Mouse (Mus musculus) hindbrain, embryonic 12.5 days (tissue): ENCODE results near the gene Lrrc26. TPM values are rescaled to one million over a fixed set of nuclear protein-coding genes. Genes with fewer than 3 reads are reported as not detected.
A peak's percentile ranks its signal among the peaks of the same experiment; 100 is the strongest.

Source experiments
- ATAC-seq: fragments of 200-750 bp; cut with Nextera tagmentation; 2 replicates; pipeline ENCODE4 v1.8.0; 2017; ENCODE audit warnings: moderate TSS enrichment; ENCODE audit not compliant: low FRiP score
- H3K27ac ChIP-seq: fragments of 300-500 bp; sonication (generic); 2 replicates; pipeline ENCODE4 v1.5.1; 2016; ENCODE audit warnings: mild to moderate bottlenecking
- H3K27me3 ChIP-seq: fragments of 300-500 bp; sonication (generic); 2 replicates; pipeline ENCODE4 v1.6.1; 2016; ENCODE audit warnings: mild to moderate bottlenecking
- H3K36me3 ChIP-seq: fragments of 300-500 bp; sonication (generic); 2 replicates; pipeline ENCODE4 v1.6.1; 2016; ENCODE audit warnings: mild to moderate bottlenecking
- H3K4me1 ChIP-seq: fragments of 300-500 bp; sonication (generic); 2 replicates; pipeline ENCODE4 v1.6.1; 2016
- H3K4me2 ChIP-seq: fragments of 300-500 bp; sonication (generic); replicated peaks from 2 replicates; pipeline ENCODE4 v1.6.1; 2016; ENCODE audit warnings: mild to moderate bottlenecking
- H3K4me3 ChIP-seq: fragments of 300-500 bp; sonication (generic); 2 replicates; pipeline ENCODE4 v1.5.1; 2016; ENCODE audit warnings: mild to moderate bottlenecking
- H3K9ac ChIP-seq: fragments of 300-500 bp; sonication (generic); 2 replicates; pipeline ENCODE4 v1.6.1; 2016; ENCODE audit warnings: mild to moderate bottlenecking, moderate library complexity
- H3K9me3 ChIP-seq: fragments of 300-500 bp; sonication (generic); replicated peaks from 2 replicates; pipeline ENCODE4 v1.6.1; 2016; ENCODE audit warnings: mild to moderate bottlenecking
- WGBS: fragments of 180-500 bp; shearing (Covaris S2); methylation state at CpG from one replicate; pipeline ENCODE4 v1.1.7; 2016; 5-methylcytosine and 5-hydroxymethylcytosine counted together
- polyA plus RNA-seq: library from polyadenylated mRNA; unstranded; fragments of >200 nt; fragmentation: Nextera tagmentation; extraction: Ambion mirVana; gene quantifications from 2 replicates; pipeline ENCODE4 v1.2.1, GENCODE M21; 2016

Gene Lrrc26
- polyA plus RNA-seq, 1 experiment from 2014 or later = not detected

DNA sequence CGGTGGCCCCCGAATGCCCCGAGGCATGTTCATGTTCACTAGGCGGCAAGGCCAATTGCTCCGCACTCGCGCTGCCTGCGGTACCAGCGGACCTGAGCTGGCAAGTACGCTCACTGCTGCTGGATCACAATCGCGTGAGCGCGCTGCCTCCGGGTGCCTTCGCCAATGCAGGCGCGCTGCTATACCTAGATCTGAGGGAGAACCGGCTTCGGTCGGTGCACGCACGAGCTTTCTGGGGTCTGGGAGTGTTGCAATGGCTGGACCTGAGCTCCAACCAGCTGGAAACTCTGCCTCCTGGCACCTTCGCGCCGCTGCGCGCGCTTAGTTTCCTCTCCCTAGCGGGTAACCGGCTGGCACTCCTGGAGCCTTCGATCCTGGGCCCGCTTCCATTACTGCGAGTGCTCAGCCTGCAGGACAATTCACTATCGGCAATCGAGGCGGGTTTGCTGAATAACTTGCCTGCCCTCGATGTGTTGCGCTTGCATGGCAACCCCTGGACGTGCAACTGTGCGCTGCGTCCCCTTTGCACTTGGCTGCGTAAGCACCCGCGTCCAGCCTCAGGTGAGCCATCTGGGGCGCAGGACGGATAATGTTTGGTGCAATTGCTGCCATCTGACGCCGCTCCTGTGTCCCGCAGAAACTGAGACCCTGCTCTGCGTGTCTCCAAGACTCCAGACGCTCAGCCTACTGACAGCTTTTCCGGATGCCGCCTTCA, 543 bp downstream of the Lrrc26 start:
- peak overlapping the region; percentile 8; the same call in 1 of the 2 replicates for H3K9ac ChIP-seq
- no peak overlapping the region for H3K27ac ChIP-seq
- H3K4me1 ChIP-seq = peaks cover 16% of the 10 kb centered on the region
- peak overlapping the region; percentile 17 for H3K4me3 ChIP-seq
- no peak for ATAC-seq
- no peaks in the 10 kb centered on the region for H3K9me3 ChIP-seq
- H3K36me3 ChIP-seq = peaks cover 12% of the 10 kb centered on the region
- 2% methylated on average over 54 of the region's 54 CpGs for WGBS
- H3K4me2 ChIP-seq = peak overlapping the region; percentile 40
- H3K27me3 ChIP-seq = peaks cover 84% of the 10 kb centered on the region

DNA sequence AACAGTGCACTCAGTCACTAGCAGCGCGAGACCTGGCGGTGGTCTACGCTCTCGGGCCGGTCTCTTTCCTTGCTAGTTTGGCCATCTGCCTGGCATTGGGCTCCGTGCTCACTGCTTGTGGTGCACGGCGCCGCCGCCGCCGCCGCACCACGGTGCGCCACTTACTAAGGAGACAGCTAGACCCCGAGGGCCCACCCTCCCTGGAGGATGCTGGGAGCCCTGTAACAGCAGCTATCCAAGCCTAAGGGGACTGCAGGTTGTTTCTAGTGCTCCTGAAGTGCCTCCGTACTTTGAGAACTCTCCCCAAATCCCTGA, 1.1 kb downstream of the Lrrc26 start:
- H3K9me3 ChIP-seq = no peaks in the 10 kb centered on the region
- under 1% methylated on average over 18 of the region's 18 CpGs for whole genome bisulfite sequencing
- peaks cover 89% of the 10 kb centered on the region for H3K27me3 ChIP-seq
- no peak for ATAC-seq
- peak overlapping the region; percentile 40; the same call in 1 of the 2 replicates for H3K4me2 ChIP-seq
- H3K4me3 ChIP-seq = no peak overlapping the region; the same call in 1 of the 2 replicates
- no peak overlapping the region for H3K27ac ChIP-seq
- peaks cover 16% of the 10 kb centered on the region for H3K4me1 ChIP-seq
- H3K36me3 ChIP-seq = peaks cover 7% of the 10 kb centered on the region
- 0 out of 2 replicates have a peak overlapping the region, but pooled peaks have one; percentile 8 for H3K9ac ChIP-seq

DNA sequence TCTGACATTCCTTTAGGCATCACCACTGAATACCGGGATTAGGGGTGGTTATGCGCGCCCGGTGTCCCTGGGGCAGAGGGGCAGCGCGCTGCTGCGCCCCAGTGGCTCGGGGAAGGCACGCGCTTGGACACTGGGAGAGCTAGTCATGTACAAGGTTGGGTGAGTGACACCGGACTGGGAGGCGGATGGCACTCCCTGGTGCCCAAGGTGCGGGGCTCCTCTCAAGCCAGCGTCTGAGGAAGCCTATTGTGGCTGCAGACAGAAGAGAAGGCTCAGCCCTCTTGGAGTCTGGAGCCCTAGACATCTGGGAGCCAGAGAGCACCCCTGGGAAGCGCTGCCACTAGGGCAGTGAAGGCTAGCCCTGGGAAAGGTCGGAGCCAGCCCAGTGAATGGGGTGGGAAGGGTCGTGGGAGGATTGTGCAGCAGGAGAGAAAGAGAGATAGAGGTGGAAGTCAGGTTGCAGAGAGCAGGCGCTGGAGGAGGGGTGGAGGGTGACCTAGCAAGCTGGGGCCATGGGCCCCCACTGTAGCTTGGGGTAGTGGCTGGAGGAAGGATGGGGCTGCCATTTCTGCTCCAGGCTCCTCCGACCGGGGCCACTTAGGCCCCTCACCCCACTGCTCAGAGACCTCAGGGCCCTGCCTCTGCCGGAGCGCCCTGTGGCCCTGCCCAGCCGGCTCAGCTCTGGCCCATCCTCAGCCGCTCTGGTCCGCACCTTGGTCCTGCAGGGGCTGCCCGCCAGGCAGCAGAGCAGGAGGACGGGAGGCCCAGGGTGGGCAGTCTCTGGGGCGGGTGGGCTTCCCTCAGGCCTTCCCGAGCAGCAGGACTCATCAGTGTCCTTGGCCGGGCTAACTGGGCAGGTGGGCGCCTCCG, 1.7 kb downstream of the Lrrc26 start:
- Histone ChIP-seq H3K4me2 (peak overlapping the region; percentile 47), H3K4me1 (peaks cover 16% of the 10 kb centered on the region), H3K27ac (no peak overlapping the region), H3K9me3 (no peaks in the 10 kb centered on the region), H3K4me3 (peak overlapping the region; percentile 31; the same call in 1 of the 2 replicates), H3K27me3 (peaks cover 94% of the 10 kb centered on the region), H3K36me3 (peaks cover under 1% of the 10 kb centered on the region), H3K9ac (no peak overlapping the region)
- WGBS = 8% methylated on average over 31 of the region's 32 CpGs
- ATAC-seq = 0 out of 2 replicates have a peak, but pooled peaks have one; percentile 12

DNA sequence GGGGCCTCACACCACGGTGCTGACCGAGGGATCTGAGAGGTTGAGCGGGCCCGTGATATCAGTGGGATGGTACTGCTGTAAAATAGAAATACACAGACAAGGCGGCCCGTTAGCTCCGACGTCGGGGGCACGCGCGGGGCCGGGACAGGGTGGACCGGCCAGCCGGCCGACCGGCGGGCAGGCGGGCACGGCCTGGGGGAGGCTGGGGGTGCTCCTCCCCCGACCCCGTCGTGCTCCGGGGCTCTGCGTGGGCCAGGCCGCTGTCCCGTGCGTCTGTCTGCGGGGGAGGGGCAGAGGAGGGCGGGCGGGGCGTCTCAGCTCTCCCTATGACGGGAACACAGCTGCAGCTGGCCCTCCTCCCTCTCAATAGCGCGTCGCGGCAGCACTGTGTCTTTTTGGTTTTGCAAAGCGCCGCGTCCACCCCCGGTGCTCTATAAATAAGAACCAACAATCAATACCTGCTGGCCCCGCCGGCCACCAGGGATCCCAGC, 2.4 kb downstream of the Lrrc26 start:
- Histone ChIP-seq H3K9me3 (no peaks in the 10 kb centered on the region), H3K27me3 (peaks cover 99% of the 10 kb centered on the region), H3K27ac (no peak overlapping the region), H3K36me3 (no peaks in the 10 kb centered on the region), H3K4me2 (peak overlapping the region; percentile 47), H3K4me3 (peak overlapping the region; percentile 31), H3K4me1 (peaks cover 16% of the 10 kb centered on the region), H3K9ac (peak overlapping the region; percentile 54)
- ATAC-seq = peak; percentile 49
- 8% methylated on average over 35 of the region's 43 CpGs for WGBS

DNA sequence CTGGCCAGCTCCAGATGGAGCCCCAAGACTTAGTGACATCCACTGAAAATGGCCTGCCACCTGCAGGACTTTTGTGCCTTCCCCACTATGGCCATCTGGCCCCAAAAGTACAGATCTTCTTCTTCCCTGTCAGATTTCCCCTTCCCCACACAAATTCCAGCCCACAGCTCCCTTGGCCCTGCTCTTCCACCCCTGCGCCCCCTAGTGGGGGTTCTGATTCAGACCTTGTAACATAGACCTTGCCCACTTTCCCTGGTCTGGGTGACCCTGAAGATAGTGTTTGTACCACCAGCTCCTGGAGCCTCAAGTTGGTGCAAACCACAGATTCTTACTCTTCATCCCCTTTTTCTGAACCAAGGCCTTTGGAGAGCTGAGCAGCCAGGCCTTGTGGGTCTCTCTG, 3.1 kb downstream of the Lrrc26 start:
- Histone ChIP-seq H3K27ac (no peak overlapping the region), H3K4me3 (no peak overlapping the region), H3K9ac (no peak overlapping the region), H3K4me2 (no peak overlapping the region), H3K36me3 (no peaks in the 10 kb centered on the region), H3K9me3 (no peaks in the 10 kb centered on the region), H3K4me1 (peaks cover 16% of the 10 kb centered on the region), H3K27me3 (peaks cover 98% of the 10 kb centered on the region)
- no peak for ATAC-seq
- WGBS = 0% methylated on average over 1 of the region's 1 CpGs

DNA sequence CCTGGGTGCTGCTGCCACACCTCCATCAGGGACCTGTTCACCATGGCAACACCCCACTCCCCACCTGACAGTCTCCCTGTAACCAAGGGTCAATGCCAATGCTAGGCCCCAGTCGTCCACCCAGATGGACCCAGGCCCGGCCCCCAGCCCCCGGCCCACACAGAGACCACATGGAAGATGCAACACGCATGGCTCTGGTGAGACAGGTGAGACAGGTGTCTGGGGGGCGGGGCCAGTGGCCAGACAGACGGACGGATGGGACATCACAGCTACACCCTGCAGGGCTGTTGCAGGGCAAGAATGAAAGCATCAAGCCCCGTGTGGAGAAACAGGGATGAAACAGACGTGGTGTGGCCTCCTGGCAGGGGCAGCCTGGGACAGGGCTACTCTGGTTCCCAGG, 4.0 kb downstream of the Lrrc26 start:
- Histone ChIP-seq H3K27me3 (peaks cover 93% of the 10 kb centered on the region), H3K4me3 (no peak overlapping the region), H3K9me3 (no peaks in the 10 kb centered on the region), H3K9ac (no peak overlapping the region), H3K4me1 (peaks cover 16% of the 10 kb centered on the region), H3K4me2 (no peak overlapping the region), H3K27ac (no peak overlapping the region), H3K36me3 (no peaks in the 10 kb centered on the region)
- WGBS = 80% methylated on average over 9 of the region's 9 CpGs
- ATAC-seq = no peak

DNA sequence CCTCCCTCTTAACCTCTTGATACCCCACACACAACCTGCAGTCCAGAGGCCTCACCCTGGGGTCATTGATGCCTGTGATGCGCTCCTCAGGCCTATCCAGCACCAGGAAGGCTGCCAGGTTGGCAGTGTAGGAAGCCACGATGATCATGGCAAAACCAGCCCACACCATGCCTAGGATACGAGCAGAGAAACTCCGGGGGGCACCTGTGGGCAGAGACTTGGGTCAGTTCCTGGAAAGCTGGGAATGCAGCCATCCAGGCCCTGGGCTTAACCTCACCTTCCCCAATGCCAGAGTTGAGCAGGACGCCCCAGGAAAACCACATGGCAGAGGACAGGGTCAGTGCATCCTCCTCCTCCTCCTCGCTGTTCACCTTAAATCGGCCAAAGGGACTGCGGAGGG, 7.4 kb downstream of the Lrrc26 start:
- Histone ChIP-seq H3K4me3 (no peak overlapping the region), H3K27ac (no peak overlapping the region), H3K36me3 (no peaks in the 10 kb centered on the region), H3K9me3 (no peaks in the 10 kb centered on the region), H3K4me2 (no peak overlapping the region), H3K4me1 (peaks cover 6% of the 10 kb centered on the region), H3K27me3 (peaks cover 62% of the 10 kb centered on the region), H3K9ac (no peak overlapping the region)
- no peak for ATAC-seq
- whole genome bisulfite sequencing = 81% methylated on average over 8 of the region's 8 CpGs

DNA sequence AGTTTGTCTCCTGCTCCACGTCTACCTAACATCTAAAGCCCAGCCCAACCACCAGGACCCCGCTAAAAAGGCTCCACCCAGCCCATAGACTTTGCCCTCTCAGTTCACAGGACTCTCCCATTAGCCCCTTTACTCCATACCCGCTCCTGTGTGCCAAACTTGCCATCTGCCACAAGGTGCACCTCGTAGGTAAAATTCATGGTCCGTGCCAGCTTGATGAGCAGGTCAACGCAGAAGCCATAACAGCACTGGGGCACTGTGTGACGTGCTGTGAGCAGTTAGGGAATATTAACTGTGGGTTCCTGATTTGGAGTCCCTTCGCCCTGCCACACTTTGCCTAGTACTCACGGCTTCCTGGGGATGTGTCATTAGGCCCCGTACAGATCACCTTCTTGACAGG, 8.3 kb downstream of the Lrrc26 start:
- H3K9ac ChIP-seq = no peak overlapping the region
- no peaks in the 10 kb centered on the region for H3K36me3 ChIP-seq
- no peaks in the 10 kb centered on the region for H3K9me3 ChIP-seq
- no peak overlapping the region for H3K27ac ChIP-seq
- H3K4me2 ChIP-seq = no peak overlapping the region
- no peak overlapping the region for H3K4me3 ChIP-seq
- H3K27me3 ChIP-seq = peaks cover 56% of the 10 kb centered on the region
- WGBS = 87% methylated on average over 10 of the region's 10 CpGs
- no peaks in the 10 kb centered on the region for H3K4me1 ChIP-seq
- no peak for ATAC-seq

DNA sequence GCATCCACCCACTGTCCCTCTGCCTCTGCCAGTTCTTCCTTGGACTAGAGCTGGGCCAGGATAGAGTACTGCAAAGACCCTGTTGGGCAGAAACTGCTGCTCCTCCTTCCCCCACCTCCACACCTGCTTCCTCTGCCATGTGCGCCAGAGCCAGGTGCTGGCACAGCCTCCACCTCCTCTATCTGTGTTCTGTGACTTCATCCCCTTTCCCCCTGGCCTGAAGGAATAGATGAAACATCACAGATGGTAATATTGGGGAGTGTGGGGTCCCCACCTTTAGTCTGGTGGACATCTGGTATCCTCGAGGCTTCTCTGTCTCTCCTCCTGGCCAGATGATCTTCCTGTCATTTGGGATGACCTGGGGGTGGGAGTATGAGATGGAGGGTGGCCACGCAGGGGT, 13.7 kb downstream of the Lrrc26 start:
- Histone ChIP-seq H3K36me3 (no peaks in the 10 kb centered on the region), H3K9me3 (no peaks in the 10 kb centered on the region), H3K4me2 (no peak overlapping the region), H3K9ac (no peak overlapping the region), H3K27me3 (peaks cover 56% of the 10 kb centered on the region), H3K27ac (no peak overlapping the region), H3K4me3 (no peak overlapping the region), H3K4me1 (peaks cover 13% of the 10 kb centered on the region)
- 66% methylated on average over 3 of the region's 3 CpGs for WGBS
- ATAC-seq = no peak

DNA sequence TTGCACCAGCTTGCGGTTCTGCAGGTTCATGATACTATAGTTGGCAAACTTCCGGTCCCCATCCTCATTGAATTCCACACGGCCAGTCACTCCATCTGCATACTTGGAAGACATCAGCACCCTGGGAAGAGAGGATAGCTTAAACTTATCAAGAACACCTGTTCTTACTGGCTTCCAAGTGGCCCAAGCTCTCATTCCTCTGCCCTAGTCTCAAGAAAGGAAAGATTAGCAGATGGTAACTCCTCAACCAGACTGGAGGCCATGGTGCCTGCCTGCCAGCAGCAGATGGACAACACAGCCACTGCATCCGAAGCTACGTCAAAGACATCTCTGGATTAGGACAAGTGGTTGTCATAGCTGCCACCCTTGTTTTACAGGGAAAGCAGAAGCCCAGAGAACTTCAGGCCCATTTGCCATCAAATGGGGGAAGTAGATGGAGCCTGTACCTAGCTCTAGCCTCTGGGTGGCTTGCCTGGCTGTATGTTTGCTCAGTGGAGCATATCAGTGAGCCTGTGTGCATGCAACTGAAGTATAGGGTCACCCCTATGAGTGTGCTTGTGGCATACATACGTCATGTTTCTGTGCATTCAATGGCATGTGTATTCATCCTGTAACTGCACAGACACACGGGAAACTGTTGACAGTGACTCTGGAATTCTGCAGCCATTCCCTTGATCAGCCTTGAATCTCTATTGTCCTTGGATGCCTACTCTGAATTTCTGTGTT, 14.4 kb downstream of the Lrrc26 start:
- Histone ChIP-seq H3K4me3 (peak overlapping the region; percentile 38), H3K27me3 (peaks cover 62% of the 10 kb centered on the region)

DNA sequence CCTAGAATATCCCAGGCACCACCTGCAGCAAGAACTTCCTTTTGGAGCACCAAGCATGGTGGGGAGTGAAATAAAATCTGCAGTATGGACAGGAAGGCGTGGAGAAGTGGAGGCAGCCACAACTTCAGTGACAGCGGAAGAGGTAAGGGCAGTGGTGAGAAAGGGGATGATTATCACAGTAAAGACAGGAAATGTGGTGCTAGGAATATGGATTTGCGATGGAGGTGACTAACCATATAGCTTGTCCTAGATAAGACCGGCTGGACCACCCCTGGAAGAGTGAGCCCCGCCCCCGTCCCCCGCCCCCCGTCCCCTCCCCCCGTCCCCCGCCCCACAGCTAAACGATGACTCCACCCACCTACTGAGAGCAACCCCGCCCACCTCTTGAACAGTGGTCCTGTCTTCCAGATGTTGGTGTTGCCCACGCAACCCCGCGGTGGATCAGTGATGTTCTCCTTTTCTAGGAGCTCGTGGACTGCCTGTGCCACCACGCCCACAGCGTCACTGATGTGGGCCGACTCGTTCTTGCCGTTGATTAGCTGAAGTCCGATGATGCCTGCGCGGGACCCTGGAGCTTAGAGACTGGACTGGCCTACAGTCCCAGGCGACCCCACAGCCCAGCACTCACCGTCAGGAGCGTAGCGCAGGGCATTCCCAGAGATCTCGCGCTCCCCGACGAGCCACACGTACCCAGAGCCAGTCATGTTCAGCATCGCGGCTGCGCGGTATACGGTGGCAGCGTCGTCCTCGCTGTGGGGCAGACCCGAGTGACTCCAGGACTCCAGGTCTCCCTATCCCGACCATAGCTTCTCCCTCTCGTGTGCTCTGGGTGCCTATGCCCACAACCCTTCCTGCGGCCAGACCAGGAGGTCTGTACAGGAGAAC, 15.2 kb downstream of the Lrrc26 start:
- peak; percentile 84 for ATAC-seq
- peaks cover 13% of the 10 kb centered on the region for H3K4me1 ChIP-seq
- H3K36me3 ChIP-seq = no peaks in the 10 kb centered on the region
- peaks cover 70% of the 10 kb centered on the region for H3K27me3 ChIP-seq
- peak overlapping the region; percentile 38 for H3K4me3 ChIP-seq
- peak overlapping the region; percentile 66 for H3K9ac ChIP-seq
- 2% methylated on average over 38 of the region's 45 CpGs for WGBS
- no peaks in the 10 kb centered on the region for H3K9me3 ChIP-seq
- 0 out of 2 replicates have a peak overlapping the region, but pooled peaks have one; percentile 40 for H3K27ac ChIP-seq
- peak overlapping the region; percentile 84 for H3K4me2 ChIP-seq

More for the DNA sequence above, 14.4 kb downstream of the Lrrc26 start:
- Histone ChIP-seq H3K4me2 (peak overlapping the region; percentile 84), H3K27ac (no peak overlapping the region), H3K9ac (0 out of 2 replicates have a peak overlapping the region, but pooled peaks have one; percentile 66), H3K36me3 (no peaks in the 10 kb centered on the region), H3K4me1 (peaks cover 13% of the 10 kb centered on the region), H3K9me3 (no peaks in the 10 kb centered on the region)
- 73% methylated on average over 7 of the region's 7 CpGs for WGBS
- peak; percentile 24; the same call in 1 of the 2 replicates for ATAC-seq
